Mouse (Mus musculus): Measurements from ENCODE around the gene Parp9. TPM values are rescaled to one million over a fixed set of nuclear protein-coding genes. Genes with fewer than 3 reads are reported as not detected.
"Not testable (repeated sequence)": the region's sequence is repeated elsewhere in the genome, so short reads cannot be mapped to it uniquely, and the experiment has no call there.

Gene Parp9
- total RNA-seq (2015) (15.7 and 18.2 TPM in 2 replicates), total RNA-seq (2017) (21.7 and 27.3 TPM in 2 replicates)

DNA sequence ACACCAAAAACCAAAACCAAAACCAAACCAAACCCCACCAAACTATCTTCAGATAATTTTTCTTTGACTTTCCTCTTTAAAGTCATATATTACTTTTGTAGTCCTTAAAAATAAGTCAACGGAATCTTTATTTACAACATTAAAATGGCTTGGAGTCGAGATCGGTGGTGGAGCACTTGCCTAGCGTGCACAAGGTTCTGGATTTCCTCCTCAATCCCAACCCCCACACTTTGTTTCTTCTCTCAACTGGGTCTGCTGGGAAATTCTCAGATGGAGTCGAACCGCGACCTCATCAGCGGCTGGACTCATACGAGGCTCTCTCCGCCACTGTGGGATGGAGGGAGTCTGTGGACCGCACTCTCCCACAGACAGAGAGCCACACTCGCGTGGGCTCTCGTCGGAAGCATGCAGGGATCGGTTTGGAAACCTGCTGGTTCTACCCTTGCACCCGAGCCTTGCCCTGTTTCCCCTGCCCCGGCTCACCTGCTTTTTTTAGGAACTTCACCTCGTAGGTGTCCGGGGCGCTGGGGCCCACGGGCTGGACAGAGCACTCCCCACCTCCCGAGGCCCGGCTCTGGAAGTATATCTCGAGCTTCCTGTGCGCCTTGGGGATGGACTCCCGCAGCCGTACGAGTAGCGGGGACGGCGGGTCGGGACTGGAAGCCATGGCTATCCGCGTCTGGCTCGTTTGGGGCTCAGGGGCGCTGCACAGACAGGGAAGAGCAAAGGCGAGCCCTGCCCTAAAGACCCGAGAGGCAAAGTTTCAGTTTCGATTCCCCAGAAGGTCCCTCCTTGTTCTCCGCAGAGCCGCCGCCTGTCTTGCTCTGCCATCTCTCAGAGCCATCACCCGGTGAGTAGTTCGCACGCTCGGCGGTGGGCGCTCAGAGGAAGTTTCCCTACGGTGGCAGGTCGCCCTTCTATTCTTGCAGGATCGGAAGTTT lies at the start of gene Parp9, which contains the start of gene Dtx3l:
TSS of gene Parp9 (plus strand) at position 260 of the 941 bp plus-strand sequence.
TSS of gene Dtx3l (minus strand) at position 941 of the 941 bp plus-strand sequence.
- peak; percentile 71 for ATAC-seq (replicated peaks; ENCODE audit: poor library complexity)

- no peak for ATAC-seq (replicated peaks; ENCODE audit: poor library complexity)
Measured at GRCm38 (mm10) chr16:35888910-35889309, 49.4 kb upstream of the Parp9 start.

DNA sequence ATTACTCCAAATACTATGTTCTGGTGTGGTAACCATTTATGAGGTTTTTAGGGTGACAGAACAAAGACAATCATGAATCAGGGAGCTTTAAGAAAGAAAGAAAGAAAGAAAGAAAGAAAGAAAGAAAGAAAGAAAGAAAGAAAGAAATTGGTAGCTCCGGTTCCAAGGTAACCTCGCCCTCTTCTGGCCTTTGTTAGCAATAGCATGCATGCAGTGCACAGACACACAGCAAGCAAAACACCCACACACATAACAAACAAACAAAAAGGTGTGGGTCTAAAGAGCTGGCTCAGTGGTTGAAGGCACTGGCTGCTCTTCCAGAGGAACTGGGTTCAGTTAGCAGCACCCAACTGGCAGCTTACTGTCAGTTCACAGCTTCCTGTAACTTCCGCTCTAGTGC lies 47.6 kb upstream of the Parp9 start:
- peak; percentile 61; the same call in 1 of the 2 replicates for ATAC-seq (replicated peaks; ENCODE audit: poor library complexity)

GRCm38 (mm10) chr16:35891603-35892002 lies 46.7 kb upstream of the Parp9 start:
- not testable (repeated sequence) for ATAC-seq (replicated peaks; ENCODE audit: poor library complexity)

DNA sequence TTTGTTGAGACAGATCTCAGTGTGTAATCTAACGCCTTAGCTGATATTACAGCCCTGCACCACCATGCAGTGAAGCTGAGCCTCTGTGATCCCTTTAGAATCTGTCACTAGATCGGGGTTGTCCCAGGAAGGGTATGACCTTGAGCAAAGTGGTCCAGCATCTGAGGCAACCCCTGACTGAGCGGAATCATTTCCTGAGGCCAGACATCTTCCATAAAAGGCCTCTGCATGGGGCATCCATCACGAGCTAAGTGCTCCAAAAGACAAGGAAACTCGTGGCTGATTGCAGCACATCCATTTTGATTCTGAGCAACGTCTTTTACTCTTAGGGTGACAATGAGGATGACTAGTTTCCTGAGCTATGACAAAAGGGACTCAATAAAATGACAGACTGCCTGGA lies 43.3 kb upstream of the Parp9 start:
- no peak for ATAC-seq (replicated peaks; ENCODE audit: poor library complexity)

GRCm38 (mm10) chr16:35900541-35900940 lies 37.7 kb upstream of the Parp9 start:
- no peak for ATAC-seq (replicated peaks; ENCODE audit: poor library complexity)

GRCm38 (mm10) chr16:35903014-35903640 lies 35.1 kb upstream of the Parp9 start:
- ATAC-seq (replicated peaks; ENCODE audit: poor library complexity), result peak; percentile 64

GRCm38 (mm10) chr16:35904121-35904736 lies 34.0 kb upstream of the Parp9 start:
- peak; percentile 52 for ATAC-seq (replicated peaks; ENCODE audit: poor library complexity)

DNA sequence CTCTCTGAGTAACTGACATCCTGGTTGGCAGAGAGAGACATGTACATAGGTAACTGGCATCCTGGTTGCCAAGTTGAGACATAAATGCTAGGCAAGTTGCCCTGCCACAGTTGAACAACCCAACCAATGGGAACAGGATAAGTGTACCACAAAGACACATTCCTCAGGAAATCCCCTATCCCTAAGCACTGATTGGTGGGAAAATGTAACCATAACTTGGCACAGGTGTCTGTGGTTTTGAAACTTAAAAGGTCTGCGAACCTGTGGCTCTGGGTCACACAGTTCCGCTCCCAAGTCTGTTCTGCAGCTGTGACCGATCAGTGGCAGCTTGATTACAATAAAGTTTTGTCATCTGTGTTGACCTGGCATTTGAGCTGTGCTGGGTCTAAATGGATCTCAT lies 32.9 kb upstream of the Parp9 start:
- ATAC-seq (replicated peaks; ENCODE audit: poor library complexity), result no peak

- ATAC-seq (replicated peaks; ENCODE audit: poor library complexity), result no peak
Measured at GRCm38 (mm10) chr16:35905819-35906485, 32.3 kb upstream of the Parp9 start.

GRCm38 (mm10) chr16:35906887-35907286 lies 31.4 kb upstream of the Parp9 start:
- ATAC-seq (replicated peaks; ENCODE audit: poor library complexity), result no peak

- ATAC-seq (replicated peaks; ENCODE audit: poor library complexity), result peak; percentile 60
Measured at GRCm38 (mm10) chr16:35907432-35908201, 30.7 kb upstream of the Parp9 start.

GRCm38 (mm10) chr16:35911449-35911848 lies 26.8 kb upstream of the Parp9 start:
- no peak for ATAC-seq (replicated peaks; ENCODE audit: poor library complexity)

DNA sequence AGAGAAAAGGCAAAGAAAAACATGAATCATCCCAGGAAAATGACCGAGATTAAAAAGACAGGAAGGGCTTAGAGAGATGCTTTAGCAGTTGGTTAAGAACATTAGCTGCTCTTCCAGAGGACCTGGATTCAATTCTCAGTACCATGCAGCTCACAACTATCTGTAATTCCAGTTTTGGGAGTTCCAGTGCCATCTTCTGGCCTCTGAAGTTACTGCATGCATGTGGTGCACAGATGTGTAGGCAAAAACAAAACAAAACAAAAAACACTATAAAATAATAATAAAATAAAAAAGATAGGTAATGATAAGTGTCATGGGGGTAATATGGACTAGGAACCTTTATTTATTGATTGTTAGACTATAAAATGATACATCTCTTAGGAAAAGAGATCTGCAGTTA lies 24.7 kb upstream of the Parp9 start:
- peak; percentile 85 for ATAC-seq (replicated peaks; ENCODE audit: poor library complexity)

DNA sequence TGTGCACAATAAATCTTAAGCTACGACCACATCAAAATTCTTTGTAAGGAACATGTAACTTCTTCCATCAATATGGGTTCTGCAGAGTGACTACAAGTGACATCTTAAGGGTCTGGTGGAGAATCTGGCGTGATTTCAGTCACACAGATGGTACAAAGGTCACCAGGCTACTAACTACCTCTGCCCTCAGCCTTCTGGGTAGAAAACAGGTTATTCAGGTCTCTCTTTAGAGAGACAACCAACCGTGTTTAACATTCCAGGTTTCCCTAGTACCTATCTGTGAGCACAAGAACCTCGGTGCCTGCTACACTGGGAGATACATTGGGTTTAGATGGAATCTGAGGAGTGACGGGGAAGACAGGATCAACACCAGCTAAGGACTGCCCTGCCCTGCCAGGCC lies 24.0 kb upstream of the Parp9 start:
- no peak for ATAC-seq (replicated peaks; ENCODE audit: poor library complexity)

DNA sequence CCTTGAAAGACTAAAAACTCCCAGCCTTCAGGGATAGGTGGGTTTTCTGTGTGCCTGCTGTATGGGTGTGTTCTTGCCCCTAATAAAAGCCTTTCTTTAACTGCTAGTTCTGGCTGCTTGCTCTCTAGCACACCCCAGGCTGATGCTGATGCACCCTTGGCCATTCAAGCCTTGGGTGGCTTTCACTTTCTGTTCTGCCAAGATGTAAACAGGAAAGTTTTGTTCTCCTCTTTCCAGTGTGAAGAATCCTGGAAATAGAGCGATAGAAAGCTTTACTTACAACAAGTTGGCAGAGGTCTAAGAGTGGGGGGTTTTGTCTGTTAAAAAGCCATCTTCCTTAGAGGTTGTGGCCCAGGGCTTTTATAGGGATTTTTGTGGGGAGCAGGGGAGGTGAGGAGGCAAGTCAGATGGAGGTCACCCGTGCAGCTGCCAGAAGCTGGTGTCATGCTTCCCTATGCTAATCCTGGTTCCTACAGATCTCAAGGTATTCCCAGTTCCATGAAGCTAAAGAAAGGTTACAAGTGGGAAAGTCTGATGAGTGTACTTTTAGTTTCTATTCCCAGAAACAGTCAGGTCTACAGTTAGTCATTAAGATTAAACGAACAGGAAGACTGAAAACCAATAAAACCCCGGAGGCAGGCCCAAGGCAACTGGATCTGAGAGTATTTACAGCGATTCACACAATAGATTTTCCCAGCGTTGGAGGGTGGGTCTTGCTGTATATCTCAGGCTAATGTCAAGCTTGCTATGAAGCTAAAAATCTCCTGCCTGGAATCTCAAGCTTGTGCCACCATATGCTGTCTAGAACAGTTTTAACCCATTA lies 19.3 kb upstream of the Parp9 start:
- peak; percentile 79 for ATAC-seq (replicated peaks; ENCODE audit: poor library complexity)

GRCm38 (mm10) chr16:35921676-35922235 lies 16.5 kb upstream of the Parp9 start:
- no peak for ATAC-seq (replicated peaks; ENCODE audit: poor library complexity)

DNA sequence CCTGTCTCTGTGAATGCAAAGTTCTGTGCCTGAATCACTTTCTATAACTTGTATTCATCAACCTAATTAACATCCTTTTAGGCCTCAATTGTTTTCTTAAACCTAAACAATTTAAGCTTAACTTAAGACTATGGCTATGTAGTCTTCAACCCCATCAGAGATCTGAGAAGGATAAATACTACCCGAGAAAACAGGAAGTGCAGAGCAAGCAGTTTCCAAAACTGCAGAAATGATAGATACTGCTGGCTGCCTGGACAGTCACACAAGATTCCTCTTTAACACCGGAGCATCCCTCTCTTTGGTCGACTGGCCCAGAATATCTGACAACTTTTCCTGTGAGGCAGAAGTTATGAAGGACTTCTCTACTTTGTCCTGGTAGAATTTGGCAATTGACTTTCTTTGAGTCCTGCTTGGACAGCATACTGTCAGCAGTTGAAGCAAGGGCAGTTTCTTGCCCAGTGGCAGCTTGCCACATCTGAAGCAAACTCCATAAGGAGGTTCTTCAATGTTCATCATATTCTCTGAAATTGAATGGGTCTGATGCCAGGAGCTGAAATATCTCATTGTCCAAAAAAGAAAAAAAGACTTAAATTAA lies 15.9 kb upstream of the Parp9 start:
- no peak for ATAC-seq (replicated peaks; ENCODE audit: poor library complexity)
